Mouse (Mus musculus): Measurements from ENCODE around the gene Ephb6. TPM values are rescaled to one million over a fixed set of nuclear protein-coding genes. Genes with fewer than 3 reads are reported as not detected.

The Ephb6 gene
- polyA plus RNA-seq, 1 experiment = 5.6 TPM

DNA sequence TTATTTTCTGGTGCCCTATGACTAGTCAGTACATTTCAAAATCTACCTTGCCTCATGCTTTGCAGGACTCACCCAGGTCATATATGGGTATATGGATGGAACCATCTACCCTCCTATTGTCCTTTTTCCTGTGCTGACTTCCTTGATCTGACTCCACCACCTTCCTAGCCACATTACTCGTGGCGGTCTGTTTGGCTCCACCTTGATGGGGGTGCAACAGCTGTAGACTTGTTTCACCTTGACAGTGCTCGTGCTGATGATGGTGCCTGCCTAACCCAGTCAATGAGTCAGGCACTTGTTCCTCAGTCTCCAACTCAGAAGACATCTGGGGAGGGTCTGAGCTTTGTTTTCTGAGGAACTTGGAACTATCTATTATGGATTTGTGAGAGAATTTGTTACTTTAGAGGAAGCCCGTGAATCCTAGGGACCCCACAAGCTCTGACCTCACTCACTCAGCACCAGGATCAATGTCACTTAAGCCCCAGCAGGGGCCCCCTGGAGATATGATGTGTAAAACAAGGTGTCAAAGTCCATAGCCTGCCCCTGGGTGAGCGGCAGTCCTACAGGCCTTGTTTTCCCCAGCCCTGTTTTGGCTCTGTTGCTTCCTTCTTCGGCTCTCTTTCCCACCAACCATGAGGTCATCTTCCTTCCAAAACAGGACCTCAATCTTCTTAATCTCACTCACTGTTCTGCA lies 36.0 kb downstream of the Ephb6 start:
- Histone ChIP-seq H3K27ac (ENCODE audit: insufficient read depth, low read length) (no peak overlapping the region), H3K4me3 (ENCODE audit: insufficient read depth, low read length) (no peak overlapping the region), H3K4me1 (ENCODE audit: control insufficient read depth, insufficient read depth, low read length) (no peaks in the 10 kb centered on the region)
- no peak for TF ChIP-seq CTCF (IDR thresholded peaks at IDR 0.05; ENCODE audit: borderline replicate concordance, insufficient read depth, low read length)
- TF ChIP-seq POLR2A (IDR thresholded peaks at IDR 0.05; ENCODE audit: low read depth, low read length) = no peak

GRCm38 (mm10) chr6:41642765-41643164 lies 37.5 kb downstream of the Ephb6 start:
- no peak overlapping the region for H3K27ac ChIP-seq (ENCODE audit: insufficient read depth, low read length)
- H3K4me1 ChIP-seq (ENCODE audit: control insufficient read depth, insufficient read depth, low read length) = no peaks in the 10 kb centered on the region
- no peak overlapping the region for H3K4me3 ChIP-seq (ENCODE audit: insufficient read depth, low read length)
- TF ChIP-seq POLR2A (IDR thresholded peaks at IDR 0.05; ENCODE audit: low read depth, low read length) (no peak), CTCF (IDR thresholded peaks at IDR 0.05; ENCODE audit: borderline replicate concordance, insufficient read depth, low read length) (no peak)

DNA sequence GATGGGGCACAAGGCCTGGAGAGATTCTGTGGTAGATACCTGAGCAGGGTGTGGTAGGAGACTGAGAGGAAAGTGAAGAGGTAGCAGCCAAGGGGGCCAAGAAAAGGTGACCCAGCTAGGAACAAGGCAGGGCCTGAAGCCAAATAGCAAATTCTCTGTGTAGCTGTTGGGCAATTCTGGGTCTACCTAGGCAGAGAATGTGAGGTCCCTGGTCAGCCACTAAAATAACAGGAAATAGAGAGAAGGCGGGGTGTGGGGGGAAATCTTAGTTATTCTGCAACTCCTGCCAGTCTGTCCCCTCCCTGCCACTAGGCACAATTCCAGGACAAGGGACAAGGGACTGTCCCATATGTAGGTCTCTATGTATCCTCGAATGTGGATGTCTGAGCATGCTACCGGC lies 37.9 kb downstream of the Ephb6 start:
- H3K27ac ChIP-seq (ENCODE audit: insufficient read depth, low read length) = no peak overlapping the region
- no peaks in the 10 kb centered on the region for H3K4me1 ChIP-seq (ENCODE audit: control insufficient read depth, insufficient read depth, low read length)
- TF ChIP-seq POLR2A (IDR thresholded peaks at IDR 0.05; ENCODE audit: low read depth, low read length) (no peak), CTCF (IDR thresholded peaks at IDR 0.05; ENCODE audit: borderline replicate concordance, insufficient read depth, low read length) (no peak)
- H3K4me3 ChIP-seq (ENCODE audit: insufficient read depth, low read length) = no peak overlapping the region

DNA sequence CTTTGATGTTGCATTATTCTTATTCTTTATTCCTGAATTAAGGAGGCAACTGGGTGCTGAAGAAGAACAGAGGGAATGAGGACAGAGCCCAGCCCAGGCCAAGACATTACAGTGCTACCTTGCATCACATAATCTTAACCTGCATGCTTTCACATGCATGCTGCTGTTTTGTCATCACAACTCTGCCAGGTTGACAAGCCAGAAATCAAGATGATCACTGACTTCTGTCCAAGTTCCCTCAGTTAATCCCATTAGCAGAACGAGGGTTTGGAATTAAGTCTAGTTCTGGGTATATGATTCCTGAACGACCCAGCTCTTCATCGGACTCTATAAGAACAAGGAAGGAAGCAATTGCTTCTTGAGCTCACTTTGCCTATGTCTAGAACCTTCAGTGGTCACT lies 40.9 kb downstream of the Ephb6 start:
- H3K4me3 ChIP-seq (ENCODE audit: insufficient read depth, low read length) = no peak overlapping the region
- H3K27ac ChIP-seq (ENCODE audit: insufficient read depth, low read length) = no peak overlapping the region
- no peaks in the 10 kb centered on the region for H3K4me1 ChIP-seq (ENCODE audit: control insufficient read depth, insufficient read depth, low read length)
- TF ChIP-seq POLR2A (IDR thresholded peaks at IDR 0.05; ENCODE audit: low read depth, low read length) (no peak), CTCF (IDR thresholded peaks at IDR 0.05; ENCODE audit: borderline replicate concordance, insufficient read depth, low read length) (no peak)

DNA sequence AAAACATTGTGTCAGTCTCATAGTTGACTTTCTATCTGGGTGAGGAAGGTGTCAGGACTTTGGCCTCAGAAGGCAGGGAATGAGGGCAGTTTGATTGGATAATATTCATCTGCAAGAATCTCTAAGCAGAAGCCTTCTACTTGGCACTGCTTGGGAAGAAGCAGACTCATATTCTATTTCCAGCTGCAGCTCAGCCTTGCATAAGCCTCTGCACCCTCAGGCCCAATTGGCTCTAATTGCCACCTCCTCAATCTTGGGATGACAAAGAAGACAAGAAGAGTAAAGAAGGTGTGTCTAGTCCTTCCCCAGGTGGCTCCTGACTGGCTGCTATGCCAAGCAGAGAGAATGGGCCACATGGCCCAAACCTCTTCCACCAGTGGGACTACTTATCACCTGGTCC lies 41.4 kb downstream of the Ephb6 start:
- no peak overlapping the region for H3K27ac ChIP-seq (ENCODE audit: insufficient read depth, low read length)
- H3K4me1 ChIP-seq (ENCODE audit: control insufficient read depth, insufficient read depth, low read length) = no peaks in the 10 kb centered on the region
- no peak for TF ChIP-seq CTCF (IDR thresholded peaks at IDR 0.05; ENCODE audit: borderline replicate concordance, insufficient read depth, low read length)
- TF ChIP-seq POLR2A (IDR thresholded peaks at IDR 0.05; ENCODE audit: low read depth, low read length) = no peak
- no peak overlapping the region for H3K4me3 ChIP-seq (ENCODE audit: insufficient read depth, low read length)

DNA sequence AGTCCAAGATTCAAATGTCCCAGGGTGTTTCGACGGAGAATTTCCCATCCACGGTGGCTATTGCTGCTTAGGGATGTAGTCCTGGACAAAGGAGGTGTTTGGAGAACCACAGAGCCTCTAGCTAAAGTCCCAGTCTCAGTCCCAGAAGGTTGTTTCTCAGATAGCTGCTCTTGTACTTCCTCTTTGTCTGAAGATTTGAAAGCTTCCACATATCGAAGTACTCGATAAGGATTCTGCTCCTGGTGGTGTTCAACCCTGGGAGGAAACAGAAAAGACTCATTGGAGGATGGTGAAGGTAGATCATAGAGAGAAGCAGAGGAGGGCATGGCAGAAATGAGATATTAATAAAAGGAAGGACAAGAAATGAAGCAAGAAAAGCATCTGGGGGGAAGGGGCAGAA lies 47.9 kb downstream of the Ephb6 start:
- Histone ChIP-seq H3K27ac (ENCODE audit: insufficient read depth, low read length) (no peak overlapping the region), H3K4me3 (ENCODE audit: insufficient read depth, low read length) (no peak overlapping the region), H3K4me1 (ENCODE audit: control insufficient read depth, insufficient read depth, low read length) (no peaks in the 10 kb centered on the region)
- TF ChIP-seq CTCF (IDR thresholded peaks at IDR 0.05; ENCODE audit: borderline replicate concordance, insufficient read depth, low read length) (no peak), POLR2A (IDR thresholded peaks at IDR 0.05; ENCODE audit: low read depth, low read length) (no peak)

- Histone ChIP-seq H3K4me1 (ENCODE audit: control insufficient read depth, insufficient read depth, low read length) (no peaks in the 10 kb centered on the region), H3K4me3 (ENCODE audit: insufficient read depth, low read length) (no peak overlapping the region), H3K27ac (ENCODE audit: insufficient read depth, low read length) (no peak overlapping the region)
- TF ChIP-seq POLR2A (IDR thresholded peaks at IDR 0.05; ENCODE audit: low read depth, low read length) = no peak
- no peak for TF ChIP-seq CTCF (IDR thresholded peaks at IDR 0.05; ENCODE audit: borderline replicate concordance, insufficient read depth, low read length)
Observed at GRCm38 (mm10) chr6:41654648-41655047, 49.4 kb downstream of the Ephb6 start.

DNA sequence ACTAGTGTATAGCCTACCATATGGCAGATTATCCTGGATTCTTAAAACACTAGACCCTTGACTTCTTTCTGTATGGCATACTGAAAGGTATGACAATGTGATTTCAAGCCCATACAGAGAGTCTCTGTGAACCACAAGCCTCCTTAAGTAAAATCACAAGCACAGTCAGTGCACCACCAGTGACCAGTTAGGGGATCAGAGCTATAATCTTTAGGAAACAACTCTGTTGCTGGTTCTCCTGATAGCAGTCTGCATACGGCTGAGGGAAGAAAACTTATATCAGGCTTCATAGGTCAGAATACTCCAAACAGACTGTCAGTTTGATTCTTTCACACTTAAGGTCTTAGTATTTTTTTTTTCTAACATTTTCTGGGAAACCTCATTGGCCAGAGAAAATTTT lies 53.2 kb downstream of the Ephb6 start:
- Histone ChIP-seq H3K27ac (ENCODE audit: insufficient read depth, low read length) (no peak overlapping the region), H3K4me1 (ENCODE audit: control insufficient read depth, insufficient read depth, low read length) (no peaks in the 10 kb centered on the region), H3K4me3 (ENCODE audit: insufficient read depth, low read length) (no peak overlapping the region)
- TF ChIP-seq CTCF (IDR thresholded peaks at IDR 0.05; ENCODE audit: borderline replicate concordance, insufficient read depth, low read length) = no peak
- no peak for TF ChIP-seq POLR2A (IDR thresholded peaks at IDR 0.05; ENCODE audit: low read depth, low read length)

GRCm38 (mm10) chr6:41662320-41662719 lies 57.0 kb downstream of the Ephb6 start:
- no peaks in the 10 kb centered on the region for H3K4me1 ChIP-seq (ENCODE audit: control insufficient read depth, insufficient read depth, low read length)
- TF ChIP-seq CTCF (IDR thresholded peaks at IDR 0.05; ENCODE audit: borderline replicate concordance, insufficient read depth, low read length) (no peak), POLR2A (IDR thresholded peaks at IDR 0.05; ENCODE audit: low read depth, low read length) (no peak)

More at GRCm38 (mm10) chr6:41662320-41662719, 57.0 kb downstream of the Ephb6 start:
- H3K27ac ChIP-seq (ENCODE audit: insufficient read depth, low read length) = no peak overlapping the region
- no peak overlapping the region for H3K4me3 ChIP-seq (ENCODE audit: insufficient read depth, low read length)

Other genes starting within 250 kb of the Ephb6 start
- not detected in 2 replicates for gene Prss3, start 227.8 kb upstream of the Ephb6 start, polyA plus RNA-seq (2011; ENCODE audit: insufficient read length, low read depth, missing spikeins)
- not detected in 2 replicates for gene Gm5771, start 213.1 kb upstream of the Ephb6 start, polyA plus RNA-seq (2011; ENCODE audit: insufficient read length, low read depth, missing spikeins)
- gene Gm10334, start 159.3 kb upstream of the Ephb6 start, polyA plus RNA-seq (2011; ENCODE audit: insufficient read length, low read depth, missing spikeins) = not detected in 2 replicates
- gene Prss1, start 146.6 kb upstream of the Ephb6 start, polyA plus RNA-seq (2011; ENCODE audit: insufficient read length, low read depth, missing spikeins) = not detected in 2 replicates
- gene Prss2, start 83.7 kb upstream of the Ephb6 start, polyA plus RNA-seq (2011; ENCODE audit: insufficient read length, low read depth, missing spikeins) = not detected in 2 replicates
- gene Trpv6, start 30.9 kb downstream of the Ephb6 start, polyA plus RNA-seq (2011; ENCODE audit: insufficient read length, low read depth, missing spikeins) = not detected in 2 replicates
- not detected in 2 replicates for gene Trpv5, start 75.3 kb downstream of the Ephb6 start, polyA plus RNA-seq (2011; ENCODE audit: insufficient read length, low read depth, missing spikeins)
- not detected in 2 replicates for gene Llcfc1, start 78.9 kb downstream of the Ephb6 start, polyA plus RNA-seq (2011; ENCODE audit: insufficient read length, low read depth, missing spikeins)
- gene Kel, start 98.9 kb downstream of the Ephb6 start, polyA plus RNA-seq (2011; ENCODE audit: insufficient read length, low read depth, missing spikeins) = not detected in 2 replicates
- not detected in 2 replicates for gene Olfr459, start 169.7 kb downstream of the Ephb6 start, polyA plus RNA-seq (2011; ENCODE audit: insufficient read length, low read depth, missing spikeins)
- not detected in 2 replicates for gene Pip, start 242.1 kb downstream of the Ephb6 start, polyA plus RNA-seq (2011; ENCODE audit: insufficient read length, low read depth, missing spikeins)
- not detected in 2 replicates for gene Sval2, start 247.5 kb downstream of the Ephb6 start, polyA plus RNA-seq (2011; ENCODE audit: insufficient read length, low read depth, missing spikeins)

Measured in embryonic fibroblast, embryonic 13.5 days (primary cell).